Mouse (Mus musculus) CD8-positive naive resting alpha-beta T cell, adult 2 months (primary cell): Measurements from ENCODE around the gene Rhob.
"Not testable (repeated sequence)": the region's sequence is repeated elsewhere in the genome, so short reads cannot be mapped to it uniquely, and the experiment has no call there.

Experiments used
- DNase-seq, 2 experiments: peaks; one replicate each; pipeline ENCODE4 v3.0.0; 2022; ENCODE audit warnings: low read depth in 2 of 2, low spot score in 2 of 2

Gene Rhob

GRCm38 (mm10) chr12:8474836-8475387 is 24.9 kb downstream of the Rhob start:
- no peak for DNase-seq

GRCm38 (mm10) chr12:8472591-8473358 is 27.0 kb downstream of the Rhob start:
- no peak for DNase-seq

- DNase-seq, result no peak
Measured at GRCm38 (mm10) chr12:8472051-8472450, 27.8 kb downstream of the Rhob start.

- no peak for DNase-seq
Measured at GRCm38 (mm10) chr12:8470962-8471361, 28.8 kb downstream of the Rhob start.

- no peak for DNase-seq
Measured at GRCm38 (mm10) chr12:8469742-8470494, 29.9 kb downstream of the Rhob start.

- no peak for DNase-seq
Measured at GRCm38 (mm10) chr12:8468221-8468865, 31.5 kb downstream of the Rhob start.

- DNase-seq, result no peak
Measured at GRCm38 (mm10) chr12:8467029-8467924, 32.5 kb downstream of the Rhob start.

- DNase-seq, result no peak
Measured at GRCm38 (mm10) chr12:8465680-8466079, 34.1 kb downstream of the Rhob start.

- DNase-seq, result no peak
Measured at GRCm38 (mm10) chr12:8464961-8465360, 34.8 kb downstream of the Rhob start.

GRCm38 (mm10) chr12:8463599-8464160 is 36.1 kb downstream of the Rhob start:
- no peak for DNase-seq

GRCm38 (mm10) chr12:8462533-8462932 is 37.3 kb downstream of the Rhob start:
- no peak for DNase-seq

GRCm38 (mm10) chr12:8461575-8461974 is 38.2 kb downstream of the Rhob start:
- not testable (repeated sequence) for DNase-seq

- DNase-seq, result no peak
Measured at GRCm38 (mm10) chr12:8458400-8458799, 41.4 kb downstream of the Rhob start.

GRCm38 (mm10) chr12:8457052-8457451 is 42.8 kb downstream of the Rhob start:
- no peak for DNase-seq

GRCm38 (mm10) chr12:8455046-8455445 is 44.8 kb downstream of the Rhob start:
- DNase-seq, result no peak

- no peak for DNase-seq
Measured at GRCm38 (mm10) chr12:8454487-8454886, 45.3 kb downstream of the Rhob start.

GRCm38 (mm10) chr12:8452766-8453621 is 46.8 kb downstream of the Rhob start:
- no peak for DNase-seq

GRCm38 (mm10) chr12:8451571-8452485 is 48.0 kb downstream of the Rhob start:
- DNase-seq, result no peak
